Mouse (Mus musculus) ovary, postnatal 10 days (tissue): Measurements from ENCODE around the gene Creb1.

ENCODE experiments used
- DNase-seq: peaks from one replicate; pipeline ENCODE4 v3.0.0; 2022; ENCODE audit warnings: low spot score

The Creb1 gene

GRCm38 (mm10) chr1:64532589-64533470 lies at the start of gene Creb1:
TSS of gene Creb1 (plus strand) at chr1:64532645.
- DNase-seq: peak; percentile 98

- DNase-seq: no peak
Observed at GRCm38 (mm10) chr1:64488521-64489029, 43.9 kb upstream of the Creb1 start.

- DNase-seq: no peak
Observed at GRCm38 (mm10) chr1:64496803-64497202, 35.6 kb upstream of the Creb1 start.

GRCm38 (mm10) chr1:64501382-64502140 lies 30.9 kb upstream of the Creb1 start:
- DNase-seq: no peak

- DNase-seq: no peak
Observed at GRCm38 (mm10) chr1:64508479-64509096, 23.9 kb upstream of the Creb1 start.

GRCm38 (mm10) chr1:64509678-64510077 lies 22.8 kb upstream of the Creb1 start:
- no peak for DNase-seq

- DNase-seq: no peak
Observed at GRCm38 (mm10) chr1:64514184-64514583, 18.3 kb upstream of the Creb1 start.

GRCm38 (mm10) chr1:64516593-64516992 lies 15.9 kb upstream of the Creb1 start:
- no peak for DNase-seq

- DNase-seq: no peak
Observed at GRCm38 (mm10) chr1:64518480-64518879, 14.0 kb upstream of the Creb1 start.

- no peak for DNase-seq
Observed at GRCm38 (mm10) chr1:64519345-64519744, 13.1 kb upstream of the Creb1 start.

GRCm38 (mm10) chr1:64519901-64520300 lies 12.5 kb upstream of the Creb1 start:
- DNase-seq: no peak

GRCm38 (mm10) chr1:64521734-64522133 lies 10.7 kb upstream of the Creb1 start:
- DNase-seq: no peak

- no peak for DNase-seq
Observed at GRCm38 (mm10) chr1:64522637-64523036, 9.8 kb upstream of the Creb1 start.

- no peak for DNase-seq
Observed at GRCm38 (mm10) chr1:64523117-64523516, 9.3 kb upstream of the Creb1 start.

GRCm38 (mm10) chr1:64524661-64525060 lies 7.8 kb upstream of the Creb1 start:
- no peak for DNase-seq

- no peak for DNase-seq
Observed at GRCm38 (mm10) chr1:64527626-64528025, 4.8 kb upstream of the Creb1 start.

- DNase-seq: no peak
Observed at GRCm38 (mm10) chr1:64529781-64530315, 2.6 kb upstream of the Creb1 start.

- no peak for DNase-seq
Observed at GRCm38 (mm10) chr1:64531548-64531947, 897 bp upstream of the Creb1 start.

GRCm38 (mm10) chr1:64532067-64532523 lies 350 bp upstream of the Creb1 start:
- no peak for DNase-seq

GRCm38 (mm10) chr1:64533471-64534443 lies 1.3 kb downstream of the Creb1 start:
- DNase-seq: peak; percentile 15

- no peak for DNase-seq
Observed at GRCm38 (mm10) chr1:64538837-64539367, 6.5 kb downstream of the Creb1 start.
